Mouse (Mus musculus) natural killer cell, adult 2 months (primary cell): ENCODE results near the gene Irf9.

Experiments used
- DNase-seq, 2 experiments: peaks; one replicate each; pipeline ENCODE4 v3.0.0; 2022; ENCODE audit warnings: low spot score in 2 of 2

Irf9 gene

GRCm38 (mm10) chr14:55580731-55581130 lies 22.6 kb upstream of the Irf9 start:
- DNase-seq = no peak

- no peak for DNase-seq
These were observed 21.2 kb upstream of the Irf9 start for GRCm38 (mm10) chr14:55581981-55582681.

- no peak for DNase-seq
These were observed 19.1 kb upstream of the Irf9 start for GRCm38 (mm10) chr14:55584303-55584701.

- DNase-seq = peak; percentile 71 to 73
These were observed 18.4 kb upstream of the Irf9 start, which contains the start of gene Emc9 for GRCm38 (mm10) chr14:55584702-55585565. Gene Emc9 (minus strand): TSS chr14:55585302.

GRCm38 (mm10) chr14:55585566-55585960 lies 17.8 kb upstream of the Irf9 start:
- no peak for DNase-seq

GRCm38 (mm10) chr14:55586149-55586548 lies 17.2 kb upstream of the Irf9 start:
- no peak for DNase-seq

GRCm38 (mm10) chr14:55589271-55589670 lies 14.1 kb upstream of the Irf9 start:
- DNase-seq = no peak

GRCm38 (mm10) chr14:55589771-55590448 lies 13.5 kb upstream of the Irf9 start:
- peak in 1 of 2 experiments; percentile 30 for DNase-seq

GRCm38 (mm10) chr14:55590748-55591330 lies 12.5 kb upstream of the Irf9 start, which contains the start of gene Psme2:
Gene Psme2 (minus strand): TSS chr14:55591113.
- peak; percentile 82 to 85 for DNase-seq

GRCm38 (mm10) chr14:55591331-55591891 lies 12.0 kb upstream of the Irf9 start, which contains the start of gene Rnf31:
Gene Rnf31 (plus strand): TSS chr14:55591708.
- peak; percentile 78 for DNase-seq

- no peak for DNase-seq
These were observed 11.1 kb upstream of the Irf9 start for GRCm38 (mm10) chr14:55592226-55592625.

GRCm38 (mm10) chr14:55596036-55596690 lies 7.2 kb upstream of the Irf9 start:
- no peak for DNase-seq

GRCm38 (mm10) chr14:55598521-55599390 lies 4.6 kb upstream of the Irf9 start:
- no peak for DNase-seq

GRCm38 (mm10) chr14:55603633-55604576 lies 534 bp downstream of the Irf9 start:
- peak; percentile 89 to 94 for DNase-seq

GRCm38 (mm10) chr14:55604823-55605222 lies 1.5 kb downstream of the Irf9 start:
- DNase-seq = no peak

GRCm38 (mm10) chr14:55605743-55606459 lies 2.5 kb downstream of the Irf9 start:
- no peak for DNase-seq

GRCm38 (mm10) chr14:55608339-55608738 lies 5.0 kb downstream of the Irf9 start:
- no peak for DNase-seq

- no peak for DNase-seq
These were observed 10.0 kb downstream of the Irf9 start for GRCm38 (mm10) chr14:55613346-55613745.
